Mouse (Mus musculus): ENCODE measurements around the gene F2r.
A peak's percentile ranks its signal among the peaks of the same experiment; 100 is the strongest.

Gene F2r

DNA sequence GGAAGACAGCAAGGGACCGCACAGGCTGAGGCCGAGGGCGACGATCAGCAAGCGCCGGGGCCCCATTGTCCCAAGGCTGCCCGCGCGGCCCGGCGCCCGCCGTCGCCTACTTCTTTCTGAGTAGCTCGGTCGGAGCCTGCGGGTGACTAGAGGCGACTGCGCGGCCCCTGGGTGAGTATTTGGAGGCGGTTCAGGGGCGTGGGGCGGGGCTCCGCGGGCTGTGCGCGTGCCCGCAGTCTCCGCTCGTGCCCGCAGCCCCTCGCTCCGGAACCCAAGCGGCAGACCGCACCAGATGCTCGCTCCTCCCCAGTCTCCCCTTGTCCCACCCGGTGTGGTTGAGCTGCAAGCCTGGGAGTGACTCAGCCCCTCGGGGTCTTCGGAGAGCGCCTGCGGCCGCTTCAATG lies at the start of gene F2r:
F2r (minus strand) TSS at position 179 of the 404 bp plus-strand sequence.
- DNase-seq, result peak; percentile 83 to 88

DNA sequence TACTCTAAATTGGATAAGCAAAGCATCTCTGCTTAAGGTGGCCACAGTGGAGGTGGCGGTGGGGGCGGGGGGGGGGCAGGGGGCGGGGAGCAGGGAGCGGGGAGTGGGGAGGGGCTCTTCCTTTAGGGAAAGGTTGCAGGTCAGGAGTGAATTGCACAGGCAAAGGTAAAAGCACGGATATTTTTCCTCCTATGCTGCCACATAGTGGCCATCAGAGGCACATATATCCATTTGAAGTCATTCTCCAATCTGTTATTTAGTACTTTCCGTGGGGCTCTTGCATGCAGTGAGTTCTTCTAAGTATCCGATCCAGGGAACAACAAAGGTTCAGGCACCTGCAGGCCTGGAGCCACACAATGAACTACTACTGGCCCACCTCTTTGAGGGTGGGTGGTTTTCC lies 49.0 kb upstream of the F2r start:
- DNase-seq, result peak in 1 of 2 experiments; percentile 51

DNA sequence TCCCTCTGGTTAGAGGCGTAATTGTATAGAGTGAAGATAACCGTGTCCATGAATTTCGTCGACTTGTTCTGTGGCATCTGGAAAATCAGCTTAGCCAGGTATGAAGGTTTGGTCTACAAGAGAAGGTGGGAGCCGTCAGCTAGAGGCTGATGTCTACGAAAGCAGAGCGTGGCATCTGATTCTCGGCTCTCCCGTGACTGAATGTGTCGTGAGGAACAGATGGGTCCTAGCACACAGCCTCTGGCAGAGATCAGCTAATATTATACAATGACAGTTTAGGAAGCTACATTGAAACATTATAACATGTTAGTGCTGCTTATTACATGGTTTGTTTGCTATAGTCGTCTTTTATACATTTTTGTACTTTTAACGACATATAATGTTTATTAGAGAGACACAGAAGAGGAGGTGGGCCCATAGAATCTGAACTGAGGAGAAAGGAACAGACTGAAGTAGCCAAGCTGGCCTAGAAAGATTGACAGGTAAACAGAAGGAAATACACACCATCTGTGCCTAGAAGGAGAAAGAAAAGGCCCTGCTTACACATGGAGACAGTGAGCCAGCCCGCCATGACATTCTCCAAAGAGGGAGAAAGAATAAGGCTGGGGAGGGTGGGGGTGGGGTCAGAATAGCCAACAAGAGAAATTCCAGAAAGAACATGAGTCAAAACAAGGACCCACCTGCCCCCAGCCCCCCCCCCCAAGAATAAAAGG lies 47.5 kb upstream of the F2r start:
- DNase-seq, result no peak

DNA sequence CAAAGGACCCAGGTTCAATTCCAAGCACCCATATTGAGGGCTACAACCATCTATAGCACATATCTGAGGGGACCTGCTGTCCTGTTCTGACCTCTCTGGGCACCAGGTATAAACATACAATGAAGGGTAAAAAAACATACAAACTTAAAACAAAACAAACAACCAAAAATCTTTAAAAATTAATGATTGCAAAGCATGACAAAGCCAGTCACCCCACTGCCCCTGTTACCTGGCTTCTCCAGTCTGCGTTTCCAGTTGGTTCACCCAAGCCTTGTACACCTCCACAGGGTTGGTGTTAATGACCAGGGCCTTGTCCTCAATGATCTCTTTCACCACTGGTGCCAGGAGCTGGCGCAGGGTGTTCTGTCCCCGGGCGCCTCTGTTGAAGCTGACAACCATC lies 45.5 kb upstream of the F2r start:
- DNase-seq, result no peak

DNA sequence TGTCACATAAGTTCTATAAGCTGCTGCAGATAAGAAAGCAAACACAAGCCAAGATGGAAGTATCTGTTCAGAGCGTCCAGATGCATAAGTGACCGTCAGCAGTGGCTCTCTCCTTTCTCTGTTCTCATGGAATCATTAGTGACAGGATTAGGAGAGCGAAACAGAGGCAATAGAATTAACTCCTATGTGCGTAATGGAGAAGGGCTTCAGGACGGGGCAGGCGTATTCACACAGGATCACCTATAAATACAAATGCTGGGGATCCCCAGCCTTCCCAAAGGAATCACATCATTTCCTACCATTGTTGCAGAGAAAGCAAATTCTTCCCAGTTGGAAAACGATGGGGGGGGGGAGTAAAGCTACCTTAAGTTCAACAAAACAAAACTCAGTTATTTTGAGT lies 41.1 kb upstream of the F2r start:
- no peak for DNase-seq

DNA sequence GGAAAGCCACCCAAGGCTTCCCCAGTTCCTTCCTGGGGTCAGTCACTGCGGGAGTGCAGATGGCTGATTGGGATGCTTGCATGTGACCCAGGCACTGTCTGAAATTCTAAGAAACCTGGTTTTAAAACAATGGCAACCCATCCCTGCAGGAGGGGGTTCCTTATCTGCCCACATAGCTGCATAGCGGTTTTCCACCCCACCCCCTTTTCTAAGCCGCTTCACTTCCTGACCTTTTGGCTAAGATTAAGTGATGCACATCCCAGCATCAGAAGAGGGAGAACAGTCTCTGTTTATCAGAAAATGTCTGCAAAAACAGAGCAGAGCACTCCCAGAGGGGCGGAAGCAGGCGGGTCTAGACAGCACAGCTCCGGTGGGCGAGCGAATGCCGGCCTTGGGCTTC lies 38.9 kb upstream of the F2r start:
- no peak for DNase-seq

DNA sequence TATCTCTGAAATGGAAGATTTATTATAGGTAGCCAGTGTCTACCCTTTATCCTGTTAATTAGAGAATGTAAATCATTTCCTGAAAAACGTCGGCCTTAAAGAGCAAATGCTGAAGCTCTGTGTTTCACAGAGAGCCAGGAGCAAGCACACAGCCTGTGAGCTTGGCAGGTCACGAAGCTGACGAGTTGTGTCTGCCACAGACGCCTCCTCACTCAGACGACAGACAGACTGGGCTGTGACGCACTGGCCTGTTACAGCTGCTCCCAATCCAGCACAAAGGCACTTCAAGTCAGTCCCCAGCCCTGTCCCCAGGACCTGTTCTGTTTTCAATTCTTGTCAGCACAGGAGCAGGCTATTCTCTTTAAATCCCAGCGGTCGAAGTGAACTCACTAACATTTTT lies 37.0 kb upstream of the F2r start:
- DNase-seq, result peak; percentile 60 to 67

DNA sequence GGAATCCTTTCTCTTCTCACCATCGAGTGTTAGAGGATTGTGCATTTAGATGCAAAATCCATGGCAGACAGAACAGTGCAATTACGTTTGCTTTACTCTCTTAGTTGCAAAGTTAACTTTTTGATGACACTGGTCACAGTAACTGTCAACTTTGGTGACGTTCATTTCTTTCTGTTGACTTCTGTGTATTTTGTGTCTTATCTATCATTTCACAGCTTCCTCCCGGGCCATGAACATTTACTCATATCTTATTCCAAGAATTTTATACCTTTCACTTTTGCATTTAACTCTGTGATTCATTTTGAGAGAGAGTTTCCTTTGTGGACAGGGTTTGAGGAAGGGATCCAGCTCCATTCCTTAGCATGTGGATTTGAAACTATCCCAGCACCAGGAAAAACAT lies 35.4 kb upstream of the F2r start:
- no peak for DNase-seq

DNA sequence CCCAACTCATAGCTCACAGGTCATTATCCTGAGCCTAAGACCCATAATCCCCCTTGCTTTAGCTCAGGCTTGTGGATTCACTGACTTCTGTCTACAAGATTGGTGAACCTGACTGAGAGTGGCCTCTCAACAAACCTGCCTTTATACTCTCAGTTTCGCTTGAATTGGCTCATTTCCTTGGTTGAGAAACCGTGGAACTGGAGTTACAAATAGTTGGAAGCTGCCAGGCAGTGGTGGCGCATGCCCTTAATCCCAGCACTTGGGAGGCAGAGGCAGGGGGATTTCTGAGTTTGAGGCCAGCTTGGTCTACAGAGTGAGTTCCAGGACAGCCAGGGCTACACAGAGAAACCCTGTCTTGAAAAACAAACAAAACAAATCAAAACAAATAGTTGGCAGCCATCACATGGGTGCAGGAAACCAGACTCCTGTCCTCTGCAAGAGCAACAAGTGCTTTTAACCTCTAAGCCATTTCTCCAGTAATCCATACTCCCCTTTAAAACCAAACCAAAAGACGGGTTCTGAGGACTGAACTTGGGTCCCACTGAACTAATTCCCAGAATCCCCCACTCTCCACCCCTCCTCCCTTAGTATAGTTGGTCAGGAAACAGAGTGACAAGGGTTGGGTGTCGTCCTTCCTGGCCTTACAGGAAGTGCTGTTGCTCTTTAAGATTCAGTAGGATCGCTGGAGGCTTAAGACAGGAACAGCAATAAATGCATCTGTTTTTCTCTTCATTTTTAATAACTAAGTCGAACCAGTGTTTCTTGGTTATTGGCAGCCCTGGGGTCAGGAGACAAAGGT lies 33.8 kb upstream of the F2r start:
- DNase-seq, result peak in 1 of 2 experiments; percentile 53

DNA sequence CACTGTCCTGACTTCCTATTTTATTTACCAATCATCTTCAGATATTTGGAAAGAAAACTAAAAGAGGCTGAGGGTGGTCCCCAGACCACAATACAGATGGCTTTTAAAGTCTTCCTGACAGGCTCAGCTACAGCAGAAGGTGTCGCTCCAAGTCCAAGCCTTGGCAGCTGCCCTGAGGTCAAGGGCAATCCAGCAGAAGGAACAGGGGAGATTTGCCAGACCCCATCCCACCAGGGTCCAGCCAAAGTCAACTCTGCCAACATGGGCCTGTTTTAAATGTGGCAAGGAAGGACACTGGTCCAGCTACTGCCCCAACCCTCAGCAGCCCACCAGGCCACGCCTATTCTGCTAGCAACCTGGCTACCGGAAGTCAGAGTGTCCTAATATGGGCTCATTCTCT lies 31.7 kb upstream of the F2r start:
- no peak for DNase-seq

DNA sequence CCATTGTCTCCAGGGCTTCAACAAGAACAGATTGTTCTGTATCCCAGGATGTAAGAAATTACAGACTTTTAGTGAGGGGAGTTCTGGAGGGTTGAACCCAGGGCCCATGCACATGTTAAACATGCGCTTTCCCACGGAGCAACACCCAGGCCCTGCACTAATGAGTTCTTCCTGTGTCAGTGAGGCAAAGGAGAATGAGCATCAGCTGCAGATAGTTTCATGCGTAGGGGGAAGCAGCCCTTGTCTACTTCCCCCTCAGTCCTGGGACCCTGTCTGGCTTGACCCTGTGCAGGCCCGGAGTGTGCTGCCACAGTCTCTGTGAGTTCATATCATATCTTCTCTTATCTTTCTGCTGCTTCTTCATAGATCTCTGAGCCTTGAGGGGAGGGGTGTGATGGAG lies 29.0 kb upstream of the F2r start:
- peak in 1 of 2 experiments; percentile 53 for DNase-seq

DNA sequence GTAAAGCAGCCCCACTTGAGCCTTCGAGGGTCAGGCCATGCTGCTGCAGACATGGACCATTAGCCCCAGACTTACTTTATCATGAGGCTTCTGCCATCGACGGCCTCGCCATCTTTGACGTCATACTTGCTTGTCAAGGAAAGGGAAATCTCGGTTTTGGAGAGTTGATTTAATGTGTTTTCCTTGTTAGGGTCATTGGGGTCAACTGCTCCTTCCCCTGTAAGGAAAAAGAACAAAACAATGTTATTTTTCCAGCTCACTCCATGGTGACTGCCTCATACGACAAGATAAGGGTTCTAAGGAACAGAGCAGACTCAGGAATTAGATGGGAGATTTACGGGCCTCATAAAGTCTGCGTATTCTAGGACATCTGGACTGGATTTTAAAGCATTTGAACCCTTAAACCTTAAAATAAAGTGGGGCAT lies 28.4 kb upstream of the F2r start:
- DNase-seq, result peak; percentile 64 to 84

DNA sequence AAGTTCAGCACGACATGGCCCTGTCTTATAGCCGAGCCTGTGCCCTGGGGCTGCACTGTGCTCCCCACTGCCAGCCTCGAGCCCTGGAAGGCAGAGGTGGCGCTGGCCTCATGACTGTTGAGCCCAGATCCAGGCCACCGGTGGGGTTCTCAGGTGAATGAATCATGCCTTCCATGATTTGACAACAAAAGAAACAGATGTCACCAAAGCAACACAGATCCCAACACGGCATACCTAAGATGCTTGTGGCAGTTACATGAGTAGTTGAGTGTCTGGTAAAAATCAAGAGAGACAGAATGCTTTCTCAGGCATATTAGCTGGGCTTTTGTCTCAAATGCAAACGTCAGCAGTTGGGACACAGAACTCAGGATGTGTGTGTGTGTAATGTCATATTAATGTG lies 25.5 kb upstream of the F2r start:
- DNase-seq, result no peak

DNA sequence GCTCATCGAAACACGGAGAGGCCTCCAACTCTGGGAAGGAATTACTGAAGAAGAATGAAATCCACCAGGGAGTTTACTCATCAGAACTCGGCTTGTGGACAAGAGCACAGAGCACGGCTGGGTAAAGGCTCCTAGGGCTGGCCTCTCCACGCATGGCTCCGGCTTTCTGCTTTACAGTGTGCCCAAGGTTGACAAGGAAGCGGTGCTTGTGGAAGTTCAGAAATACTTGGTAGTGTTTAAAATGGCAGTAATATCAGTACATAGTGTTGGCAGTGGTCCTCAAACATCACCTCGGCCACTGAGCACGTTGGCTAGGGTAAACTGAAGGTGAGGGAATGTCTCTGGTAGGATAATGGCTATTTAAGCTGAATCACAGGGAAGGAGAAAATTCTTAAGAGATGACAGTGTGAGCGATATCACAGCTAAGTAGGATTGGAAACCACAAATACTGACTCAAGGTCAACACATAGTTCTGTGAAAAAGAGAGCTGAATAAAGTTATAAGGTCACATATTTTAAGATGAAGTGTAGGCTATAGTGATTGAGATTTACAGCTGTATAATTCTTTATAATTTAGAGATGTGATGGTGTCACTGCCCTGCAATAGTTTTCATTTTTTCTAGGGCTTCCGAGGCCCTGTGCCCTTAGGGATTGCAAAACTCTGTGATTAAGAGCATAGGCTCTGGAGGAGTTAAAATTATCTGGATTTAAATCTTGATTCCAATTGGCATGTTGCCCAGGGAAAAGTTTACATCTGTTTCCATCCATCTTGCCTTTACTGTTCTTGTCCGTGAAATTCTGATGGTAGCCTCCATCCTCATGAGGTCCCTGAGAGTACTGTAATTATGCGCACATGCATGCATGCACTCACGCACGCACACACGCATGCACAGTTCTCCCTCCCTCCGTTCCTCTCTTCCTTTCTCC lies 23.0 kb upstream of the F2r start:
- no peak for DNase-seq

DNA sequence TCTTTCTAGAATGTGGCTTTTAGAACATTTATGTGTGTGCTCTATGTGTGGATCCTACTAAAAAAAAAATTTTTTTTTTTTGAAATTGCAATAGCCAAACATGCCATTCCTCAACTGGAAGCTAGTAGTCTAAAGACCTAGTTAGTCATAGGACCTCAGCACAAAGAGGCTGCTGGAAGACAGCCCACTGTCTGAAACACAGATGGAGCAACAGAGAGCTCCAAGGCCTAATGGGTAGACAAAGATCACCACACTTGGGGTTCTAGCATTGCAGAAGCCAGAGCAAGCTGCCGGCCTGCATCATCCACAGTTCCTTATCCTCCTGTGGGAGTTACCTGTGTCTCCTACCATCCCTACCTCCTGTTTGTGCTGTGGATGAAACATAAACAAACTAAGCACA lies 22.1 kb upstream of the F2r start:
- DNase-seq, result no peak

DNA sequence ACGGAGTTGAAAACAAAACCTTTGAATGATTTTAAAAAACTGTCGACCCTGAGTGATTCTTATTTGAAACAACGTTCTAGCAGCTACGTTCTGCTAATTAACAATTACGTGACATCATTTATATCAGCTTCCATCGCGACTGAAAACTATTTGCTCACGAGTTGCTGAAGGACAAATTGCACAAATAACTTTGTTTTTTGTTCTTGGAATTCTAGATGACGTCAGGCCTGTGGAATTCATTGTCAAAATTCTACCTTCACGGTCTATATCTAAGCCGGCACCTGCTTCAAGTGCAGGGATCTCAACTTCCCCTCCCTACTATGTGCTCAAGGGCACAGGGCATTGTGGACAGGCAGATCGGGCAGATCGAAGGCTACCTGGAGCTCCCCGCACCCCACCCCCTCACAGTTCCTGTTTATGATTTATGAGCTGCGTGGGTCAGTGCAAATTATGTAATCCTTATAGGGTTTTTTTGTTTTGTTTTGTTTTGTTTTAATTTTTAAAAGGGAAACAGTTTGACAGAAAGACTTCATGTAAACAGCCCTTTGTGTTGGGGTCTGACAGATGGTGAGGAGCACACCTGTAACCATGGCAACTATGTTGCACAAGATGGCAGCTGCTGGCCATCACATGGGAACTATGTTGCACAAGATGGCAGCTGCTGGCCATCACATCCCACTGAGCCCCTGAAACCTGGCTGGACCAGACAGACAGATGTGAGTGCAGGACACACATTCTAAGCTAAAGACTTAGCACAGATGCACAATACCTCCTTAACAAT lies 21.2 kb upstream of the F2r start:
- peak; percentile 49 to 55 for DNase-seq

DNA sequence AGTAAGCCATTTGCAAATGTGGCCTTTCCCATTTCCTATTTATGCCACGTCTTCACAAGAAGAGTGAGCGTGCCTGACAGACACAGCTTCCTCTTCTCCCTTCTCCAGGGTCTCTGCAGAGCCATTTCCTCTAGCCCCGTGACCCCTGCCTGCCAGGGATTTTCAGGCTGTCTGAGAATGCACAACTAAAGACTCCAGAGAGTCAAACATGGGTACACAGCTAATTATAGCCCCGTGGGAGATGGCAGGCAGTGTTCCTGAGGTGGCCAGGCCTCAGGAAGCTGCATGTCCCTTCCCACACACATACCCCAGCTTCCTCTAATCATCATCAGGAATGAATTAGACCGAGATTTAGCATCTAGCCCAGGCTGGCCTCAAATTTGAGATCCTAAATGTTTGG lies 20.6 kb upstream of the F2r start:
- DNase-seq, result peak; percentile 53 to 71

DNA sequence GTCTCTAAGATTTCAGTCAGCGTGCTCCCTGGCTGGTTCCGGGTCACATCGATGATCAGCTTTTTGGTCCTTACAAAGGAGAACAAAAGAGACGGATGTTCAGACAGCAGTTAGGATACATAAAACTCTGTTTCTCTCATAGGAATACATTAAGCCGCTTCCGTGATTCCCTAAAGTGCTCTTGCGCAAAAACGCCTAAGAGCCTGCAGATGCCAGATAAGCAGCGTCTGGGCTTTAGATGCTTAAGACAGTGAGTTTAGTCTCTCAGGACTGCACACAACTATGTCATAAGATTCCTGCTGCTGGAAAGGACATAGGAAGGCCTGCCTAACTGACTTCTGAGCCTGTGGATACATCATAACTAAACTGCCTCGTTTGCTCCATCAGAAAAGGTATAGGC lies 19.4 kb upstream of the F2r start:
- DNase-seq, result no peak

DNA sequence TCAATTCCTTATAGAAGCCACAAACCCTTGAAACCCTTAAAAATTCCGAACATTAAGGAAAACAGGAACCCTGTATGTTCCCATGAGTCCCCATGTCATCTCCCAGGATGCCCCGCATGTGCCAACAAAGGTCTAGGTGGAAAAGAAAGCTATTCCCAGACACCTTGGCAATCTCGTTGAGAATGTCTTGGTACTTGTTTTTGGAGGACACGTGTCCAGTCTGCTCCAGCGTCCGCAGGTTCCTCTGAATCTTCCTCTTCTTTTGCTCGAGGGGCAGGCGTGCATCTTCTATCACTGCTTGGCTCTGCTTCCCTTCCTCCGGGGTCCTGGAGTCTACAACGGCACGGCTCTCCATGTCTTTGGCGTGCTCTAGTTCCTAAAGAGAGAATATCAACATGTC lies 17.0 kb upstream of the F2r start:
- DNase-seq, result no peak

DNA sequence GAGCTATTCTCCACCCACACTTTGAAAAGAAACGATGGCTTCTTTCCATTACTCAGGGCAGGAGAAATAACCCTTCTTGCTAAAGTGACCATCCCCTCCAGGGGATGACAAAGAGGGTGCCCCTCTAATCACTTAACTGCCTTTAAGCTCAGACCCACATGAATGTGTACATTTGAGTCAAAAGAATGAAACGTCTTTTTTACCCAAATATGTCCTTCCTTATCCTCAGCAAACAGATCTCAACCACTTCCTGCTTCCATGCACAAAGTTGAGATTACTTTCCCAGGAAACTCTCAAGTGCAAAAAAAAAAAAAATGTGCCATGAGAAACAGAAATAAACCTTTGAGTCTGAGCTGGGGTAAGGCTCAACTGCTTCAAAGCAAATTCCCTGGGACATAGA lies 16.2 kb upstream of the F2r start:
- DNase-seq, result no peak

DNA sequence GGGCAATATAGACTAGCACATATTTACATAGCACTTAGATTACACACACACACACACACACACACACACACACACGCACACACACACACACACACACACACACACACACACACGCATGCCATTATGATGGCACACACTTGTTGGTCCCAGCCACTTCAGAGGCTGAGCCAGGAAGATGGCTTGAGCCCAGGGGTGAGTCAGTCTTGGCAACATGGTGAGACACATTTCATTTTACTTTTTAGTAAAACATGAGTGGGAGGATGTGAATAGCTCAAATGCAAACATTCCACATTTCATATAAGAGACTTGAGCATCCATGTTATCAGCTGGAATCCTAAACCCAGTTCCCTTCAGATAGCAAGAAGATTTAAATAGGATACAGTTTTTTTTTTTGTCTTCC lies 15.1 kb upstream of the F2r start:
- DNase-seq, result no peak

DNA sequence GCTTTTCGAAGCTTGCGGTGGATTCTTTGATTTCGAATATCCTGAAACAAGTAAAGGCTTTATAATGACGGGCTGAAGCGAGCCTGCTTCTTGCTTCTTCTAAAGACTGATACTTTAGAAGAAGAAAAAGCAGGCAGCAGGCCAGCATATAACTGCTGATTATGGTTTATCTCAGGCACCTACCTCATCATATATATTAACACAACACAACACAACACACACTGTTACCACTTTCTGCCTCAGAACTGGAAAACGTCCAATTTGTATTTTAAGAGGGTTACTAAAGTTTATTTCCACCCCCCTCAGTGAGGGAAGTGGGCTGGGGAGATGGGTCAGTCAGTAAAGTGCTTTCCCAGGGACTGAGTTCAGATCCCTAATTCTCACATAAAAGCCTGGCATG lies 13.9 kb upstream of the F2r start:
- no peak for DNase-seq

DNA sequence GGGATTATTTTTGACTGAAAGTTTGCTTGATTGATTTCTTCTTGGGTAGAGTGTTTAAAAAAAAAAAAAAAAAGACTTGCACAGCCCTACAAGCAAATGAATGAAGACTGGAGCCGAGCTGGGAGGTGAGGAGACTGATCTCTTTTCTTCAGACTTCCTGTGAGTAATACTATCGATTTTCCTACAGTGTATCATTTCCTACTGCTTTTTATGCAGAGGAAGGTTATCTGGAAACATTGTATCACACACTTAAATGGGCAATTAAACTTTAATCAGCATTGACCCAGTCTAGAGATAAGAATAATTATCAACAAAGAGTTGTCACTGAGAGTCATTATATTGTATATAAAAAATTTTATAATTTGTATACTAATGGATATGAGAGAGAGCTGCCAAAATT lies 12.5 kb upstream of the F2r start:
- no peak for DNase-seq

Data from kidney, postnatal 36 days (tissue).